Mouse (Mus musculus) testis, adult 2 months (tissue): ENCODE results near the gene Adam12.

Experiments used
- CTCF ChIP-seq: fragments of 200-500 bp; IDR thresholded peaks from 2 replicates; pipeline ENCODE4 v1.5.1; 2012; ENCODE audit warnings: low read depth, mild to moderate bottlenecking, inconsistent platforms, low read length, moderate library complexity; ENCODE audit not compliant: control insufficient read depth, insufficient read depth, insufficient replicate concordance
- POLR2A ChIP-seq: fragments of 200-500 bp; IDR thresholded peaks from 2 replicates; pipeline ENCODE4 v1.6.1; 2012; ENCODE audit warnings: low read depth, mild to moderate bottlenecking, inconsistent platforms, low read length, moderate library complexity; ENCODE audit not compliant: control insufficient read depth

GRCm38 (mm10) chr7:134261003-134261701 lies 29.2 kb upstream of the Adam12 start:
- no peak for TF ChIP-seq CTCF
- no peak for TF ChIP-seq POLR2A
